Mouse (Mus musculus) adrenal gland, postnatal 36 days (tissue): ENCODE data around the gene B230118H07Rik. TPM values are rescaled to one million over a fixed set of nuclear protein-coding genes. Genes with fewer than 3 reads are reported as not detected.

ENCODE experiments used
- DNase-seq, 2 experiments: peaks; one replicate each; pipeline ENCODE4 v3.0.0; 2021; ENCODE audit warnings: mixed read lengths in 1 of 2
- total RNA-seq, 2 experiments: library from RNA; stranded (reverse); gene quantifications; 2 replicates each; pipeline ENCODE4 v1.2.3; 2021

B230118H07Rik gene
- total RNA-seq, 2 experiments from 2014 or later = 19.7 to 34.6 TPM

DNA sequence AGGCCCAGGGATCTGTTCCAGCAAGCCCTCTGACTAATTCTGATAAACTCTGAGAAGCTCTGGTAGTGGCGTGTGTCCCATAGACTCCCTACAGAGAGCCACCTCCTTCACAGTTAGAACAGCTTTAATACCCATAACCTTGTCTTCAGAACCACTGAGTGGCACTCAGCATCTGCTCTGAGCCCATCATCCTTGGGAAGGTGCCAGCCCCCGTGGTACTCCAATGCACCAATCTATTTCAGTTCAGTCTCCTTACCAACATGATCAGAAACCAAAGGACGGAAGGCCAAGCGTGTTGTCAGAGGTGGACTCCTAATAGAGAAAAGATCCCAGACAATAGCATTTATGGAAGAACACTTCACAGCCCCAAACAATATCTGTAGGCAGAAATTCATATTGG, 124.2 kb downstream of the B230118H07Rik start:
- DNase-seq = no peak

GRCm38 (mm10) chr2:101520503-101520902, 128.8 kb downstream of the B230118H07Rik start:
- DNase-seq = no peak

DNA sequence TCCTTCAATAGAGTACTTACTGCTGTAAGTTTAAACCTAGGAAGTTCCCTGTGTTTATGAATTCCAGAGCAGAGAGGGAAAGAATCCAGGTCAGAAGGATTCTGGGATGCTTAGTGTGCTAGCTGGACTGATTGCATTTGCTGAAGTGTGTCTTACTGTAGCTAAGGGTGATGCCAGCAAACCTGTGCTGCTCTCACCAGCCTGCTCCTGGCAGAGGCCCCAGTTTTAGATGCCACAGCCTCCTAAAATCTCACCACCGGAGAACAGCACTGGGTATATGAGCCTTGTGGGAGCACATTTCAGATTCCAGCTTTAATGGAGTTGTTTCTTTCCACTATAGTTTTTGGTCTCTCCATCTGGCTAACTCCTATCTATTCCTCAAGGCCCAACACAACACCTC, 129.4 kb downstream of the B230118H07Rik start:
- DNase-seq = no peak

Other genes starting within 250 kb of the B230118H07Rik start
- not detected for gene Rag2, start 24.8 kb downstream of the B230118H07Rik start, total RNA-seq
- gene Rag1, start within 50 bp of the B230118H07Rik start, total RNA-seq = not detected
- gene Traf6, start 28.9 kb upstream of the B230118H07Rik start, total RNA-seq = 10 to 100 TPM; 19.2 to 20.6 TPM
- gene Prr5l, start 233.5 kb upstream of the B230118H07Rik start, total RNA-seq = 1 to 10 TPM; 4.5 to 5.2 TPM
- 10 to 100 TPM; 39.0 to 48.7 TPM for gene Commd9, start 236.7 kb upstream of the B230118H07Rik start, total RNA-seq